Mouse (Mus musculus) thymus, adult 2 months (tissue): ENCODE data around the gene Armc7. TPM values are rescaled to one million over a fixed set of nuclear protein-coding genes. Genes with fewer than 3 reads are reported as not detected.

Experiments
- DNase-seq: peaks from one replicate; pipeline ENCODE4 v3.0.0; 2021
- H3K27ac ChIP-seq: fragments of 200-500 bp; 2 replicates; pipeline ENCODE4 v1.5.1; 2012; ENCODE audit warnings: low read length, control low read depth; ENCODE audit not compliant: control insufficient read depth, insufficient read depth
- H3K27me3 ChIP-seq: fragments of 200-500 bp; 2 replicates; pipeline ENCODE4 v1.6.1; 2012; ENCODE audit warnings: mild to moderate bottlenecking, low read length, moderate library complexity, mixed read lengths; ENCODE audit not compliant: control insufficient read depth, insufficient read depth
- H3K36me3 ChIP-seq: fragments of 200-500 bp; 2 replicates; pipeline ENCODE4 v1.6.1; 2012; ENCODE audit warnings: mild to moderate bottlenecking, low read length, moderate library complexity; ENCODE audit not compliant: control insufficient read depth, insufficient read depth
- H3K4me1 ChIP-seq: fragments of 200-500 bp; replicated peaks from 2 replicates; pipeline ENCODE4 v1.6.1; 2012; ENCODE audit warnings: low read length; ENCODE audit not compliant: control insufficient read depth, insufficient read depth
- H3K4me3 ChIP-seq: fragments of 200-500 bp; 2 replicates; pipeline ENCODE4 v1.5.1; 2012; ENCODE audit warnings: mild to moderate bottlenecking, low read length, control low read depth, moderate library complexity; ENCODE audit not compliant: control insufficient read depth, insufficient read depth
- CTCF ChIP-seq: fragments of 200-500 bp; IDR thresholded peaks from 2 replicates; pipeline ENCODE4 v1.5.1; 2012; ENCODE audit warnings: mild to moderate bottlenecking, control low read depth, low read length, moderate library complexity, borderline replicate concordance; ENCODE audit not compliant: control insufficient read depth, poor library complexity, insufficient read depth; ENCODE audit errors: extremely low read depth
- POLR2A ChIP-seq: fragments of 200-500 bp; IDR thresholded peaks from 2 replicates; pipeline ENCODE4 v1.6.1; 2012; ENCODE audit warnings: mild to moderate bottlenecking, low read length, control low read depth, moderate library complexity; ENCODE audit not compliant: control insufficient read depth, poor library complexity, insufficient read depth; ENCODE audit errors: extremely low read depth
- WGBS: fragments of 180-500 bp; shearing (Covaris S2); methylation state at CpG from one replicate; pipeline ENCODE4 v1.1.7; 2018; 5-methylcytosine and 5-hydroxymethylcytosine counted together
- polyA plus RNA-seq: library from polyadenylated mRNA; depleted of rRNA; stranded (reverse); fragments of >200 nt; gene quantifications from 2 replicates; pipeline ENCODE4 v1.2.3, GENCODE M21; 2012

Armc7 gene
- polyA plus RNA-seq, 1 experiment: 91.3 TPM

DNA sequence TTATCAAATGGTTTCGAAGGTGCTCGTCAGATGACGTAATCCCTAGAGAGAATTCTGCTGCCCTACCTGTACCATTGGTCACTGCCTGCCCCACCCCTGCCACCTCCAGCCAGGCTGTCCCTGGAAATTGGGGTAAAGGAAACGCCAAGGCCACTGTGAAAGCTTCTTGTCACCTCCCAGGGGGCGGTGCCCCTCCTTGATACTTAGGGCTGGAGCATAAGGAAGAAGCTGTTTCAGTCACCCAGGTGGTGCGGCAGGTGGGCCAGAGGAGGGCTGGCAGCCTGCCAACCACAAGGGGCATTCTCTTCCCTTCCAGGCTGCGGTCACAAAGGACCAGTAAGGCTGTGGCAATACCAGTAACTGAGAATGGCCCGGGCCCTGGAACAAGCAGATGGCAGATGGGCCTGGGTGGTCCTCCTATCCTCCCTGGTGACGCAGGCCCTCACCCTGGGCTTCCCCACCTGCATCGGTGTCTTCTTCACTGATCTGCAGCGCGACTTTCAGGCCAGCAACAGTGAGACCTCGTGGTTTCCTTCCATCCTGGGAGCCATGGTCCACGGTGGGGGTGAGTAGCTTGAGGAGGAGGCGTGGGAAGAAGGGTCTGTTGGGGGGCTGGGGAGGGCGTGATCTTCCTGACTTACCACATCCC is 13.1 kb upstream of the Armc7 start, which contains the start of gene Slc16a5:
TSS of gene Slc16a5 (plus strand) at position 232 of the 649 bp plus-strand sequence.
- peak; percentile 83 for DNase-seq
- Histone ChIP-seq H3K4me3 (peak within 1 kb of the TSS; percentile 59), H3K27ac (peak within 1 kb of the TSS; percentile 96), H3K4me1 (peaks cover 62% of the 10 kb centered on the region), H3K27me3 (no peaks in the 10 kb centered on the region), H3K36me3 (peaks cover 13% of the 10 kb centered on the region)
- TF ChIP-seq POLR2A: peak; percentile 26
- TF ChIP-seq CTCF: no peak
- whole genome bisulfite sequencing: 20% methylated on average over 16 of the region's 16 CpGs

DNA sequence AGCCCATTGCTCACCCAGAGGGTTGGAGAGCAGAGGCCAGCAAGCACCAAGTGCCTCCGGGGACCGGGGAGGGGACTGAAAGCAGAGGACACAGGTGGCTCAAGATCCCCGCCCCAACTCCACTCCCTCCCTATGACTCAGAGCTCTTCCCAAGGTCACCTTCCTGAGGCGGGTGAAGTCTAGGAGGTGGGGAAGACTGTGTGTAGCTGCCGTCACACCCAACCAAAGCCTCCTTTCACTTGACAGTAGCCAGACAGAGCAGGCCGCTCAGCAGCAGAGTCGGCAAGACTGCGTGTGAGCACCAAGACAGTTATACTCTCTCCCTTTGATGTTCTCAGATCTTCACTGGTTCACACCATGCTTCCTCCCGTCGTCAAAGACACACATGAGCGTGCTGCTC is 12.1 kb upstream of the Armc7 start:
- peak overlapping the region; percentile 96 for H3K27ac ChIP-seq
- DNase-seq: peak; percentile 71
- peak overlapping the region; percentile 59 for H3K4me3 ChIP-seq
- H3K27me3 ChIP-seq: no peaks in the 10 kb centered on the region
- peaks cover 21% of the 10 kb centered on the region for H3K36me3 ChIP-seq
- TF ChIP-seq CTCF: no peak
- peak; percentile 59; the same call in 1 of the 2 replicates for TF ChIP-seq POLR2A
- 3% methylated on average over 11 of the region's 11 CpGs for WGBS
- peaks cover 58% of the 10 kb centered on the region for H3K4me1 ChIP-seq

DNA sequence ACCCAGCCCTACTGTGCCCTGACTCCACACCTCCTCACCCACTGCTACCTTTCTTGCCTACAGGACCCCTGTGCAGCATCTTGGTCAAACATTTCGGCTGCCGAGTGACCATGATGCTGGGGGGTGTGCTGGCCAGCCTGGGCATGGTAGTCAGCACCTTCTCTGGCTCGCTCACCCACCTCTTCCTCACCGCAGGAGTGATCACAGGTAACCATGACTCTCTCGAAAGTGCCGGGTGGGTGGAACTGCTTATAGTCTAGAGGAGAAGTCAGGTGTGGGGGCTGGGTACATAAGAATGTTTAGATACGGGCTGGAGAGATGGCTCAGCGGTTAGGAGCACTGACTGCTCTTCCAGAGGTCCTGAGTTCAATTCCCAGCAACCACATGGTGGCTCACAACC is 10.6 kb upstream of the Armc7 start:
- Histone ChIP-seq H3K4me1 (peaks cover 44% of the 10 kb centered on the region), H3K27ac (peak overlapping the region; percentile 96), H3K4me3 (peak overlapping the region; percentile 59), H3K27me3 (no peaks in the 10 kb centered on the region), H3K36me3 (peaks cover 33% of the 10 kb centered on the region)
- TF ChIP-seq CTCF (no peak), POLR2A (no peak)
- DNase-seq: peak; percentile 60
- 40% methylated on average over 8 of the region's 8 CpGs for WGBS

DNA sequence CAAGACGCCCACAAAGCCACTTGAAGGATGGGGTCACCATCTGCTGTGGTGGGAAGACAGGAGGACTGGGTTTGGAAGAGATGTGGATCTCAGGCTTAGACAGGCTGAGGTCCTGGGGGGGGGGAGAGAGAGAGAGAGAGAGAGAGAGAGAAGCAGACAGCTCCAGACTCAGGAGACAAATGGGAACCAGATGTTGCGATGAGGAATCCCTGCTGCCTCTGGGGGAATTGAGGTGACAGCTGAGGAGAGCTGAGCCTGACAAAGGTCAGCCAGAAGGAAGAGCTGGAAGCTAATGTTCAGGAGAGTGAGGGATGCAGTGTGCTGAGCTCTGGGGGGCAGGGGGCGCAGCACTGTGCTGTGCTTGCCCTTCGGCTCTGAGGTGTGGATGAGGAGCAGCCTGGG is 8.2 kb upstream of the Armc7 start:
- no peak overlapping the region for H3K27ac ChIP-seq
- 85% methylated on average over 4 of the region's 4 CpGs for WGBS
- no peaks in the 10 kb centered on the region for H3K27me3 ChIP-seq
- peaks cover 40% of the 10 kb centered on the region for H3K36me3 ChIP-seq
- no peak for DNase-seq
- TF ChIP-seq CTCF: no peak
- TF ChIP-seq POLR2A: no peak
- peaks cover 36% of the 10 kb centered on the region for H3K4me1 ChIP-seq
- no peak overlapping the region for H3K4me3 ChIP-seq

DNA sequence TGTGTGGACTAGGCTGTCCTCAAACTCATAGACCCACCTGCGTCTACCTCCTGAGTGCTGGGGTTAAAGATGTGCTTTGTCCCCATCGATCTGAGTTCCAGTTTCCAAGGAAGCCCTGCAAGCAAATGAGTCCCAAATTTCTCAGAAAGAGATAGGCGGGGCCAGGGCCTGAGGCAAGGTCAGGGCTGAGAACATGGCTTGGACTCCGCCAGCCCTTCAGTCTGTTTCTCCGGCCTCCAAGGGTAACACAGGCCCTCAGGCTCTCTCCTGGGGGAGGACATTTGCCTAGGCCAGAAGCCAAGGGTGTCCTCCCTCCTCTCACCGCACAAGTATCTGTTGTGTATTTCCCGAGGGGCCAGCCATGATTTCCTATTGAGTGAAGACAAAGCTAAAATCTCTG is 3.3 kb upstream of the Armc7 start:
- no peak for DNase-seq
- Histone ChIP-seq H3K36me3 (peaks cover 41% of the 10 kb centered on the region), H3K4me1 (peaks cover 37% of the 10 kb centered on the region), H3K27ac (no peak overlapping the region), H3K4me3 (no peak overlapping the region), H3K27me3 (no peaks in the 10 kb centered on the region)
- WGBS: 91% methylated on average over 7 of the region's 7 CpGs
- TF ChIP-seq POLR2A (no peak), CTCF (no peak)

DNA sequence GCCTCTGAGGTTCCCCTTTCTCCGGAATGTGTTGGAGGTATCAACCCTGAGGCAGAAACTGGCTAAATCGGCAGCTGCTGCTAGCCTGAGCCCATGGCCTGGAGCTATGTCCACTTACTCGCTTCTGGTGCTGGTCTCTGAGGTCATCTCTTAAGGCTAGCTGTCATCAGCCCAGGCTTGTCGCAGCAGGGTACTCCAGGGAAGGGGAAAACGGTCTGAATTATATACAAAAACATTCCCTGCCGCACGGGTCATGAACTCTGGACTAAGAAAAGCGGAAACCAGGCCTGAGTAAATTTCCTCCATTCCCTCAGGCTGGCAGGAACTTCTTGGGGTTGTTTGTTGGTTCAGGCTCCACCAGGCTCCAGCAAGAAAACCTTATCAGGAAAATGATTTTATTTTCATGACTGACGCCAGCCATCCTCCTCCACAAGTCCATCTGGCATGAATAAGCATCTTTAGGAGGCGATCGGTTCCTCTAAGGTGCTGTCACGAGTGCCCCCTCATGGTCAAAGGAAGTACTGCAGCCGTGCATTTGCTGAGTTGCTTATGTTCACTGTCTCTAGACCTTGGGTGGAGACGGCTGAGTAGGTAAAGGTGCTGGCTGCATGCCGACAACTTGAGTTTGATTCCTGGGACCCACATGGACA is 1.7 kb upstream of the Armc7 start:
- Histone ChIP-seq H3K36me3 (peaks cover 29% of the 10 kb centered on the region), H3K27ac (peak overlapping the region; percentile 23; the same call in 1 of the 2 replicates), H3K4me1 (peaks cover 39% of the 10 kb centered on the region), H3K4me3 (no peak overlapping the region), H3K27me3 (no peaks in the 10 kb centered on the region)
- DNase-seq: peak; percentile 95
- TF ChIP-seq CTCF (peak; percentile 60; the same call in 1 of the 2 replicates), POLR2A (no peak)
- 26% methylated on average over 15 of the region's 15 CpGs for WGBS
